Mouse (Mus musculus): ENCODE results near the gene Olfr767. TPM values are rescaled to one million over a fixed set of nuclear protein-coding genes. Genes with fewer than 3 reads are reported as not detected.
A peak's percentile ranks its signal among the peaks of the same experiment; 100 is the strongest.
"Not testable (repeated sequence)": the region's sequence is repeated elsewhere in the genome, so short reads cannot be mapped to it uniquely, and the experiment has no call there.

Olfr767 gene
- not detected in 2 replicates for polyA plus RNA-seq (2012; rRNA removed)

- DNase-seq (ENCODE audit: low read depth, low spot score), result not testable (repeated sequence)
Measured at GRCm38 (mm10) chr10:129082810-129083209, at the start of gene Olfr767. Gene Olfr767, minus strand, starts transcription at chr10:129082910.

- DNase-seq (ENCODE audit: low read depth, low spot score), result no peak
- 65% methylated on average over 2 of the region's 2 CpGs for WGBS
Measured at GRCm38 (mm10) chr10:129117761-129118160, 35.1 kb upstream of the Olfr767 start, which contains the start of gene Olfr769. Gene Olfr769, minus strand, starts transcription at chr10:129117861.

- no peak for DNase-seq (ENCODE audit: low read depth, low spot score)
- WGBS, result 87% methylated on average over 3 of the region's 3 CpGs
Measured at GRCm38 (mm10) chr10:129115146-129115545, 32.4 kb upstream of the Olfr767 start.

DNA sequence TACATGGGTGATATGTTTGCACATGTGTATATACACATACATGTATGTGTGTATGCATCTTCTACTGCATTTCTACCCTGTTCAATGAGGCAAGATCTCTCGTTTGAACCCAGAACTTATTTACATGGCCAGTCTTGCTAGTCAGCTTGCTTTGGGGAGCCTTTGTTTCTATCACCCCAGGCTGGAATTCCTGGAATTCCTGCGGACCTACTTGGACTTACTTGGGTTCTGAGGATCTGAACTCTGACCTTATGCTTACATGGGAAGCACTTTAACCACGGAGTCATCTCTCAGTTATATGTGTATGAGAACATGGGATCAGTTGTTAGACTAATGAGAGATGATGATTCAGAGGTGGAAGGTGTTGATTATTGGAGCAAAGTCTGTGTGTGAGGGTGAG, 18.5 kb upstream of the Olfr767 start:
- 30% methylated on average over 3 of the region's 3 CpGs for WGBS
- no peak for DNase-seq (ENCODE audit: low read depth, low spot score)

DNA sequence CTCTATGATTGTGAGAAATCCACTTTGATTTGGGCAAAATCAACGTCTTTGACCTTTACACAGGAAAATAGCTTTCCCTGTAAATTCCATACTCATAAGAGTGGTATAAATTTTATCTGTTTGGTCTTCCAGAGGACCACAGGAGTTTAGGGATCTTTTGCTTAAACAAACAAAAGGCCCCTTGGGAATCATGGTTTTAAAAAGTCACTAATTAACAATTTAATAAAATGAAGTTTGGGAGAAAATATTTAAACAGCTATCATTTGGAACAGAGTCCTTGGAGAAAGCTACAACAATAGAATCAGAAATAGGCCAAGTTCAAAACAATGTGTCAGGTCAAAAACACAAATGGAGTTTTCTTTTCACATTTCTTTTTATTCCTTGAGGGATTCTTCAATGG, 16.6 kb upstream of the Olfr767 start, which contains the start of gene Olfr768:
Gene Olfr768 (minus strand): TSS at position 101 of the 400 bp plus-strand sequence.
- DNase-seq (ENCODE audit: low read depth, low spot score), result no peak
- WGBS, result 64% methylated on average over 1 of the region's 1 CpGs

DNA sequence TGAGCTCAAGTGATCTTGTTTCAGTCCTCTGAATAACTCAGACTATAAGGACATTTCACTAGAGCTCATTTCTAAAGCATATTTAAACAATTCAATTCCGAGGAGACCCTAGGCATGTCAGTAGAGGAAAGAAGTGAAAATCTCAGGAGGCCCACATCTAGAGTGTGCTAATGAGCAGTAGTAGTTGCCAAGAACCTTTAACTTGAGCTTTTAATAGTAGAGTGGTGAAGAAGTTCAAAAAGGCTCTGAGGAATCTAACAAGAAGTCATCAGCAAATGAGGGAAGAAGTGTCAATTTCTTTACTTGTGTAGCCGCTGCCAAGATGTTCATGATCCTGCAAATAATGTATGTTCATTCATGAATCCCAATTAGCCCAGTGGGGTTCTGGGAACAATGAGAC, 13.8 kb downstream of the Olfr767 start, which contains the start of gene Olfr766-ps1:
Gene Olfr766-ps1 (minus strand): TSS at position 101 of the 400 bp plus-strand sequence.
- no peak for DNase-seq (ENCODE audit: low read depth, low spot score)
- WGBS, result 80% methylated on average over 2 of the region's 2 CpGs

- DNase-seq (ENCODE audit: low read depth, low spot score), result not testable (repeated sequence)
Measured at GRCm38 (mm10) chr10:129049898-129050297, 32.8 kb downstream of the Olfr767 start, which contains the start of gene Olfr765. Gene Olfr765, minus strand, starts transcription at chr10:129049998.

- 73% methylated on average over 3 of the region's 3 CpGs for WGBS
- DNase-seq (ENCODE audit: low read depth, low spot score), result no peak
Measured at GRCm38 (mm10) chr10:129039796-129040195, 42.9 kb downstream of the Olfr767 start, which contains the start of gene Olfr764-ps1. Gene Olfr764-ps1, minus strand, starts transcription at chr10:129039896.

GRCm38 (mm10) chr10:129028343-129028742, 54.4 kb downstream of the Olfr767 start:
- WGBS, result 70% methylated on average over 2 of the region's 2 CpGs
- no peak for DNase-seq (ENCODE audit: low read depth, low spot score)

GRCm38 (mm10) chr10:129026018-129026662, 56.6 kb downstream of the Olfr767 start:
- 65% methylated on average over 3 of the region's 3 CpGs for WGBS
- DNase-seq (ENCODE audit: low read depth, low spot score), result peak; percentile 14

Other genes with a start within 250 kb of the Olfr767 start
- gene Gdf11, start 191.2 kb downstream of the Olfr767 start, polyA plus RNA-seq (2012; rRNA removed), result 0.98 and 1.2 TPM in 2 replicates
- 130 and 137 TPM in 2 replicates for gene Cd63, start 181.9 kb downstream of the Olfr767 start, polyA plus RNA-seq (2012; rRNA removed)
- gene Rdh5, start 160.0 kb downstream of the Olfr767 start, polyA plus RNA-seq (2012; rRNA removed), result 19.0 and 19.3 TPM in 2 replicates
- gene Bloc1s1, start 158.9 kb downstream of the Olfr767 start, polyA plus RNA-seq (2012; rRNA removed), result 126 and 147 TPM in 2 replicates
- gene Itga7, start 149.1 kb downstream of the Olfr767 start, polyA plus RNA-seq (2012; rRNA removed), result 12.6 and 12.9 TPM in 2 replicates
- gene Mettl7b, start 121.9 kb downstream of the Olfr767 start, polyA plus RNA-seq (2012; rRNA removed), result 34.5 and 82.9 TPM in 2 replicates
- gene Olfr9, start 93.5 kb downstream of the Olfr767 start, polyA plus RNA-seq (2012; rRNA removed), result not detected in 2 replicates
- not detected in 2 replicates for gene Olfr763, start 72.1 kb downstream of the Olfr767 start, polyA plus RNA-seq (2012; rRNA removed)
- not detected in 2 replicates for gene Olfr764-ps1, start 43.0 kb downstream of the Olfr767 start, polyA plus RNA-seq (2012; rRNA removed)
- gene Olfr765, start 32.9 kb downstream of the Olfr767 start, polyA plus RNA-seq (2012; rRNA removed), result not detected in 2 replicates
- gene Olfr766-ps1, start 13.9 kb downstream of the Olfr767 start, polyA plus RNA-seq (2012; rRNA removed), result not detected in 2 replicates
- not detected in 2 replicates for gene Olfr768, start 16.5 kb upstream of the Olfr767 start, polyA plus RNA-seq (2012; rRNA removed)
- gene Olfr769, start 35.0 kb upstream of the Olfr767 start, polyA plus RNA-seq (2012; rRNA removed), result not detected in 2 replicates
- gene Olfr770, start 56.1 kb upstream of the Olfr767 start, polyA plus RNA-seq (2012; rRNA removed), result not detected in 2 replicates
- gene Olfr771, start 81.8 kb upstream of the Olfr767 start, polyA plus RNA-seq (2012; rRNA removed), result not detected in 2 replicates
- not detected in 2 replicates for gene Olfr772, start 95.0 kb upstream of the Olfr767 start, polyA plus RNA-seq (2012; rRNA removed)
- not detected in 2 replicates for gene Olfr773, start 104.5 kb upstream of the Olfr767 start, polyA plus RNA-seq (2012; rRNA removed)
- gene Olfr774, start 153.3 kb upstream of the Olfr767 start, polyA plus RNA-seq (2012; rRNA removed), result not detected in 2 replicates
- gene Olfr775, start 165.5 kb upstream of the Olfr767 start, polyA plus RNA-seq (2012; rRNA removed), result not detected in 2 replicates
- not detected in 2 replicates for gene Olfr776, start 176.2 kb upstream of the Olfr767 start, polyA plus RNA-seq (2012; rRNA removed)
- gene Olfr777, start 188.6 kb upstream of the Olfr767 start, polyA plus RNA-seq (2012; rRNA removed), result not detected in 2 replicates
- not detected in 2 replicates for gene Olfr780, start 235.2 kb upstream of the Olfr767 start, polyA plus RNA-seq (2012; rRNA removed)
- not detected in 2 replicates for gene Olfr781, start 245.9 kb upstream of the Olfr767 start, polyA plus RNA-seq (2012; rRNA removed)

All from large intestine, adult 2 months (tissue).